Mouse (Mus musculus): ENCODE results near the gene Cebpb.

- TF ChIP-seq ETS1 (IDR thresholded peaks at IDR 0.05; ENCODE audit: low read depth, low read length) (no peak), CHD2 (IDR thresholded peaks at IDR 0.05; ENCODE audit: low read length) (no peak), POLR2A (IDR thresholded peaks at IDR 0.05; ENCODE audit: control insufficient read depth in 1 of 2, insufficient read depth in 1 of 2, low read depth in 1 of 2, low read length in 2 of 2, poor library complexity in 1 of 2) (no peak), CTCF (IDR thresholded peaks at IDR 0.05 in 2 of 3, conservative IDR thresholded peaks at IDR 0.05 in 1 of 3; ENCODE audit: control insufficient read depth in 1 of 3, insufficient read depth in 1 of 3, low read depth in 2 of 3, low read length in 3 of 3, poor library complexity in 1 of 3, severe bottlenecking in 1 of 3) (no peak), POLR2AphosphoS2 (IDR thresholded peaks at IDR 0.05; ENCODE audit: low read length) (no peak), RCOR1 (IDR thresholded peaks at IDR 0.05; ENCODE audit: low read depth, low read length) (no peak), EP300 (IDR thresholded peaks at IDR 0.05; ENCODE audit: low read depth in 1 of 2, low read length in 2 of 2) (no peak), ZC3H11A (IDR thresholded peaks at IDR 0.05; ENCODE audit: low read depth, low read length) (no peak), JUND (IDR thresholded peaks at IDR 0.05; ENCODE audit: low read depth, low read length) (no peak), MAZ (IDR thresholded peaks at IDR 0.05; ENCODE audit: low read depth, low read length) (no peak), BHLHE40 (IDR thresholded peaks at IDR 0.05; ENCODE audit: borderline replicate concordance, low read depth, low read length) (no peak), HCFC1 (IDR thresholded peaks at IDR 0.05; ENCODE audit: low read depth, low read length) (no peak), ELF1 (IDR thresholded peaks at IDR 0.05; ENCODE audit: low read depth, low read length) (no peak)
These were observed 26.0 kb upstream of the Cebpb start for GRCm38 (mm10) chr2:167662713-167663112.

Data from MEL (cell line).